Mouse (Mus musculus) forebrain, embryonic 14.5 days (tissue): ENCODE measurements around the gene Rab40c. TPM values are rescaled to one million over a fixed set of nuclear protein-coding genes. Genes with fewer than 3 reads are reported as not detected.

Experiments used
- ATAC-seq: fragments of 200-750 bp; cut with Nextera tagmentation; 2 replicates; pipeline ENCODE4 v1.8.0; 2017; ENCODE audit warnings: mild to moderate bottlenecking, moderate library complexity
- DNase-seq: peaks from one replicate; pipeline ENCODE4 v3.0.0-alpha.2; 2015; ENCODE audit warnings: low spot score
- H3K27ac ChIP-seq: fragments of 300-500 bp; sonication (generic); 2 replicates; pipeline ENCODE4 v1.5.1; 2014; ENCODE audit warnings: low read depth, mild to moderate bottlenecking, control low read depth, low read length, moderate library complexity
- H3K27me3 ChIP-seq: fragments of 300-500 bp; sonication (generic); replicated peaks from 2 replicates; pipeline ENCODE4 v1.6.1; 2014; ENCODE audit warnings: low read length, control low read depth, mixed read lengths; ENCODE audit not compliant: control insufficient read depth, insufficient read depth
- H3K36me3 ChIP-seq: fragments of 300-500 bp; sonication (generic); 2 replicates; pipeline ENCODE4 v1.6.1; 2014; ENCODE audit warnings: low read length, control low read depth; ENCODE audit not compliant: control insufficient read depth, insufficient read depth
- H3K4me1 ChIP-seq: fragments of 300-500 bp; sonication (generic); 2 replicates; pipeline ENCODE4 v1.6.1; 2014; ENCODE audit warnings: antibody characterized with exemption, low read length, control low read depth; ENCODE audit not compliant: control insufficient read depth, insufficient read depth
- H3K4me2 ChIP-seq: fragments of 300-500 bp; sonication (generic); 2 replicates; pipeline ENCODE4 v1.6.1; 2014; ENCODE audit warnings: mild to moderate bottlenecking, control low read depth, low read length
- H3K4me3 ChIP-seq: fragments of 300-500 bp; sonication (generic); 2 replicates; pipeline ENCODE4 v1.5.1; 2014; ENCODE audit warnings: low read depth, low read length, control low read depth
- H3K9ac ChIP-seq: fragments of 300-500 bp; sonication (generic); 2 replicates; pipeline ENCODE4 v1.6.1; 2014; ENCODE audit warnings: mild to moderate bottlenecking, low read length, control low read depth, moderate library complexity
- H3K9me3 ChIP-seq: fragments of 300-500 bp; sonication (generic); replicated peaks from 2 replicates; pipeline ENCODE4 v1.6.1; 2016; ENCODE audit warnings: low read length, control low read depth, mixed read lengths; ENCODE audit not compliant: control insufficient read depth
- WGBS: fragments of 180-500 bp; shearing (Covaris S2); extraction: QIAGEN DNeasy Blood & Tissue Kit; methylation state at CpG from one replicate; pipeline ENCODE4 v1.1.7; 2014; 5-methylcytosine and 5-hydroxymethylcytosine counted together
- polyA plus RNA-seq: library from polyadenylated mRNA; unstranded; fragments of >200 nt; fragmentation: Nextera tagmentation; extraction: Ambion mirVana; gene quantifications from 2 replicates; pipeline ENCODE4 v1.2.1, GENCODE M21; 2014

Rab40c gene
- polyA plus RNA-seq, 1 experiment from 2014 or later: 31.6 TPM

GRCm38 (mm10) chr17:25868601-25869191 is 50.8 kb downstream of the Rab40c start, which contains the start of gene Mcrip2:
Gene Mcrip2, minus strand, starts transcription at chr17:25868764.
- Histone ChIP-seq H3K4me2 (peak within 1 kb of the TSS; percentile 99), H3K9ac (peak within 1 kb of the TSS; percentile 69), H3K36me3 (no peaks in the 10 kb centered on the region), H3K4me3 (peak within 1 kb of the TSS; percentile 62), H3K27me3 (no peaks in the 10 kb centered on the region), H3K4me1 (peaks cover 6% of the 10 kb centered on the region; the same call in 1 of the 2 replicates), H3K9me3 (no peaks in the 10 kb centered on the region), H3K27ac (peak within 1 kb of the TSS; percentile 55; the same call in 1 of the 2 replicates)
- ATAC-seq (peak; percentile 94), DNase-seq (peak; percentile 91)
- WGBS: 0% methylated on average over 24 of the region's 24 CpGs

- Histone ChIP-seq H3K4me1 (peaks cover 6% of the 10 kb centered on the region; the same call in 1 of the 2 replicates), H3K36me3 (no peaks in the 10 kb centered on the region), H3K27me3 (no peaks in the 10 kb centered on the region), H3K27ac (no peak overlapping the region), H3K9ac (peak overlapping the region; percentile 69), H3K4me3 (peak overlapping the region; percentile 62), H3K4me2 (peak overlapping the region; percentile 99), H3K9me3 (no peaks in the 10 kb centered on the region)
- ATAC-seq (peak; percentile 51), DNase-seq (peak; percentile 17)
- WGBS: 2% methylated on average over 41 of the region's 42 CpGs
Observed at GRCm38 (mm10) chr17:25867836-25868600, 51.5 kb downstream of the Rab40c start.

DNA sequence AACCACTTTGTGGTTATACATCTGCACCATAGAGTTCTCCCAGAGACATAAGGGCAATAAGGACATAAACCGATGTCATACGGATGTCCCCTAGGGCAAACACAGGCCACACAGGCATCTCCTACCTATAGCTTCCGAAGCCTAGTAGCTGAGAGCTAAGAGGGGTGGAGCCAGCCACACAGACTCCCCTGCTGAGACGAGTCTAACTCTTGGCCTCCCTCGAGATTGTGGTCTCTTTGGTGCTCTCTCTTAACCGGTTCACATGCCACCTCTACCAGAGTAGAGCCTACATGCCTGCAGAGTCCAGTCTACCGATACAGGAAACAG is 52.1 kb downstream of the Rab40c start:
- Histone ChIP-seq H3K4me3 (peak overlapping the region; percentile 62), H3K4me2 (peak overlapping the region; percentile 99), H3K36me3 (no peaks in the 10 kb centered on the region), H3K27me3 (no peaks in the 10 kb centered on the region), H3K9ac (peak overlapping the region; percentile 69), H3K27ac (no peak overlapping the region), H3K4me1 (peaks cover 6% of the 10 kb centered on the region; the same call in 1 of the 2 replicates), H3K9me3 (no peaks in the 10 kb centered on the region)
- DNase-seq (no peak), ATAC-seq (no peak)
- 13% methylated on average over 7 of the region's 7 CpGs for WGBS

DNA sequence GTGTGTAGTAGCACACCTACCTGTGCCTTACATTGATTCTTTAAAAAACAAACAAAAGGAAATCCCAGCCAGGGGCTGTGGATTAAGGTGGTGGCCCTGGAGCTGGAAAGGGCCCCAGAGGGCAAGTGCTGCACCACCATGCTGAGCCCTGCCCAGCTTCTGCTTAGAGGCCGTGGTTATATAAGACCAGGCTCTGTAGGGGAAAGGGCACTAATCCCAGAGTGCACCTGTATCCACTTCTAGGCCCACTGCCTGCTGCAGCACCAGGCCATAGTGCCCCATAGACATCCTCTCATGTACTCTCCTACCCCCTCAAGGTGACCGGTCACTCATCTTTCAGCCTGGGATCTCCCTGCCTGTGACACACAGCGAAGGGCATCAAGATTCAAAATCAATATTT is 53.4 kb downstream of the Rab40c start:
- H3K36me3 ChIP-seq: no peaks in the 10 kb centered on the region
- H3K4me3 ChIP-seq: no peak overlapping the region
- no peak overlapping the region for H3K9ac ChIP-seq
- 88% methylated on average over 3 of the region's 3 CpGs for WGBS
- H3K4me1 ChIP-seq: peaks cover 10% of the 10 kb centered on the region; the same call in 1 of the 2 replicates
- H3K9me3 ChIP-seq: no peaks in the 10 kb centered on the region
- ATAC-seq (no peak), DNase-seq (no peak)
- no peaks in the 10 kb centered on the region for H3K27me3 ChIP-seq
- no peak overlapping the region for H3K27ac ChIP-seq
- H3K4me2 ChIP-seq: no peak overlapping the region

- Histone ChIP-seq H3K36me3 (no peaks in the 10 kb centered on the region), H3K27me3 (no peaks in the 10 kb centered on the region), H3K27ac (no peak overlapping the region), H3K4me2 (no peak overlapping the region), H3K4me3 (no peak overlapping the region), H3K9ac (no peak overlapping the region), H3K9me3 (no peaks in the 10 kb centered on the region), H3K4me1 (peaks cover 16% of the 10 kb centered on the region)
- WGBS: 90% methylated on average over 11 of the region's 11 CpGs
- no peak for ATAC-seq
- no peak for DNase-seq
Observed at GRCm38 (mm10) chr17:25865288-25865687, 54.2 kb downstream of the Rab40c start.

GRCm38 (mm10) chr17:25864311-25864710 is 55.2 kb downstream of the Rab40c start:
- no peak overlapping the region for H3K27ac ChIP-seq
- H3K27me3 ChIP-seq: no peaks in the 10 kb centered on the region
- H3K4me3 ChIP-seq: no peak overlapping the region
- H3K4me1 ChIP-seq: peaks cover 17% of the 10 kb centered on the region
- ATAC-seq (no peak), DNase-seq (no peak)
- no peak overlapping the region for H3K9ac ChIP-seq
- no peak overlapping the region for H3K4me2 ChIP-seq
- 93% methylated on average over 14 of the region's 14 CpGs for WGBS
- no peaks in the 10 kb centered on the region for H3K36me3 ChIP-seq
- no peaks in the 10 kb centered on the region for H3K9me3 ChIP-seq

- WGBS: 92% methylated on average over 6 of the region's 6 CpGs
- no peak for DNase-seq
- no peaks in the 10 kb centered on the region for H3K9me3 ChIP-seq
- no peak overlapping the region for H3K27ac ChIP-seq
- H3K4me1 ChIP-seq: peaks cover 17% of the 10 kb centered on the region
- no peaks in the 10 kb centered on the region for H3K27me3 ChIP-seq
- H3K36me3 ChIP-seq: no peaks in the 10 kb centered on the region
- no peak overlapping the region for H3K9ac ChIP-seq
- ATAC-seq: no peak
- H3K4me2 ChIP-seq: no peak overlapping the region
- no peak overlapping the region for H3K4me3 ChIP-seq
Observed at GRCm38 (mm10) chr17:25863681-25864080, 55.8 kb downstream of the Rab40c start.

GRCm38 (mm10) chr17:25861704-25862612 is 57.6 kb downstream of the Rab40c start:
- Histone ChIP-seq H3K27ac (peak overlapping the region; percentile 79), H3K4me2 (peak overlapping the region; percentile 84), H3K9ac (peak overlapping the region; percentile 82), H3K4me3 (peak overlapping the region; percentile 60), H3K9me3 (no peaks in the 10 kb centered on the region), H3K27me3 (no peaks in the 10 kb centered on the region), H3K36me3 (no peaks in the 10 kb centered on the region), H3K4me1 (peaks cover 11% of the 10 kb centered on the region)
- peak; percentile 19; the same call in 1 of the 2 replicates for ATAC-seq
- DNase-seq: no peak
- 10% methylated on average over 6 of the region's 6 CpGs for WGBS
